Mouse (Mus musculus) left cerebral cortex, adult 8-10 months (tissue): Measurements from ENCODE around the gene Mpl. TPM values are rescaled to one million over a fixed set of nuclear protein-coding genes. Genes with fewer than 3 reads are reported as not detected.

Source experiments
- DNase-seq, 2 experiments: peaks; one replicate each; pipeline ENCODE4 v3.0.0; 2022; ENCODE audit warnings: low spot score in 2 of 2
- total RNA-seq, 4 experiments: library from RNA; stranded (reverse); gene quantifications; 2 replicates each; pipeline ENCODE4 v1.2.4; 2022

The Mpl gene
- under 1 TPM; 0.40 to 0.82 (median 0.59) TPM for total RNA-seq

DNA sequence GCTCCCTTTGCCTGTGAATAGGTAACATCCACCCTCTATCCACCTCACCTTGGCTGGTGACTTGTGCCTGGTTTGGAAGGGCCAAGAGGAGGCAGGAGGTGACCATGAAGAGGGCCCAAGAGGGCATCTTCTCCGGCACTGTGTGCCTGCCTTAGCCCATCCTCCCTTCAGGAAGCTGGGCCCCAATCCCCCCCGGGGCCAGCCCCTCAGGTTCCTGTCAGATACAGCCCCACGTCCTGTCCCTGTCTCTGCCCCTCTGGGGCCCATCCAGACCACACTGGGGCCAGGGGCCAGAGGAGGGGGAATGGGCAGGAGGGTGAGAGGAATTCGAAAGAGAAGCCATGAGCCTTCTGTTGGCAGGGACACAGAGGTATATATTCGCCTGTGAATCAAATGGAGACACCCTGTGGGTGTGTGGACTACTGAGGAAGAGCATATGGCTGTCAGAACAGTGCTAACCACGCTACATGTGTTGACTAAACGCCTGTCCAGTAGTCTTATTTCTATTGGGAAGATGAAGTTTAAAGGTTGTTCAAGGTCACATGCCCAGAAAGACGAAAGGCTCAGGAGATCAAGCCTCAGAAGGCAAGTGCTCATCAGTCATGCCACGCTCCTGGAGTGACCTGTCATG, at the start of gene Mpl:
TSS of gene Mpl (minus strand) at position 169 of the 631 bp plus-strand sequence.
- DNase-seq: peak in 1 of 2 experiments; percentile 44

DNA sequence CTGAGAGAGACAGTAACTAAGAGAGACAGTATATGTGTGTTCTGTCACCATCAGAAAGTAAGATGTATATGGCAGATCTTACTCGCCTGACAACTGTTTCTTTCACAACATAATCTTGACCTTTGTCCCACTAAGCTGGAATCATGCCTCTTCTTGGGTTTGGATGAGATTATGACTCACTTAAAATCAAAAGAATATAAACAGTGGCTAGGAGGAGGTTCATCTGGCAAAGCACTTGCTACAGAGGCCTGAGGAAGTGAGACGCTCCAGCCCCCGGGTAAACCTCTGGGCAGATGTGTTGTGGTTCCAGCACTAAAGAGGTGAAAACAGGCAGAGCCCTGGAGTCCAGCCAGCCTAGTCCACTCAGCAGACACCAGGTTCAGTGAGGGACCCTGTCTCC, 48.2 kb upstream of the Mpl start:
- no peak for DNase-seq

DNA sequence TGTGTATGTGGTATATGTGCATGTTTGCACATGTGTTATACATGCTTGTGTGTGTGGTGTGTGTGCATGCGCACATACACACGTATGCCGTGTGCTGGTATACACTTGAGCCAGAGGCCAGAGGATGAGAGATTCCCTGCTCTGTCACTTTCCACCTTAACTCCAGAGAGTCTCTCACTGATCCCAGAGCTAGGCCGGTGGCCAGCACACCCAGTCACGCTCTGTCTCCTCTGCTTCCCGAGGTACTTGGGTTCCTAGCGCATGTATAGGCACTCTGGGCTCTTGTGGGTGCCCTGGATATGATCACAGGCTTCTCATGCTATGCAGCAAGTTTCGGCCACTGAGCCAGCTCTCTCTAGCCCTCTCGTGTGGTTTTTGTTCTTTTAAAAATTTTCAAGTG, 43.5 kb upstream of the Mpl start:
- no peak for DNase-seq

DNA sequence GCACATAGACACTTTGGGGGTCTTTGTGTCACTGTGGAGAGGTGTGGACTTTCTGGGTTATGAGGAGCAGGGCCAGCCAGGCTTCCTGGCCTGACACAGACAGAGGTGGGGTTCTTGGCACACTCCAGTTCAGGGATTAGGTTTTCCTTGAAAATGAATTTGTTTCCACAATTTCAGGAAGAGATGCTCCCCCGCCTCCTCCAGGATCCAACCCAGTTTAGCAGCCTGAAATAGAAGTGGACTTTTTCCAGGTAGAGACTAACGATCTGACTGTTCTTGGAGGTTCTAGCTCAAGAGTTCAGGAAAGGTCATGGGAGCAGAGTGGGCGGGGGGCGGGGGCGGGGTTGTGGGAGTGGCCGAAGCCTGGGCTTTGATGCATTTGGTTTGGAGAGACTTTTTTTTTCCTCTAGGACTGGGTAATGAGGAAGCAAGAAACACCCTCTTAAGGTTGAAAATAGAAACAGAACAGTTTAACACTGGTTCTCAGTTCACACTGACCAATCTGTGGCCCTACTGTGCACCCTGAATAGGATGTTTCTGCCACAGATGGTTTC, 42.9 kb upstream of the Mpl start:
- DNase-seq: no peak

DNA sequence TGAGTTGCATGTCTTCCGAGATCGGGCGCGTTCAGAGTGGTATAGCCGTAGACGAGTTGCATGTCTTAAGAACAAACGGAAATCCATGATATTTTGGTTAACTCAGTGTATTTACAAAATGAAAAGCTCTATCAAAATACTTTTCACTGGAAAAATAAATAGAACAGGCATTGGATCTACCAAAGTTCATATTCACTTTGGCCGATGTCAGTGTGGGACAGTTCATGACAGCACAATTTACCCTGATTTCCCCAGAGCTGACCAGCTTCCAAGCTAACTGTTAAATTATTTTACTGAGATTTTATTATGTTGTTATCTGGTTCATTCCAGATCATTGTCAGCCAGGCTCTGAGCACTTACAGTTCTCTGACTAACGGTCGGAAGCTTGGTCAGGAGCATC, 33.1 kb upstream of the Mpl start:
- DNase-seq: no peak

DNA sequence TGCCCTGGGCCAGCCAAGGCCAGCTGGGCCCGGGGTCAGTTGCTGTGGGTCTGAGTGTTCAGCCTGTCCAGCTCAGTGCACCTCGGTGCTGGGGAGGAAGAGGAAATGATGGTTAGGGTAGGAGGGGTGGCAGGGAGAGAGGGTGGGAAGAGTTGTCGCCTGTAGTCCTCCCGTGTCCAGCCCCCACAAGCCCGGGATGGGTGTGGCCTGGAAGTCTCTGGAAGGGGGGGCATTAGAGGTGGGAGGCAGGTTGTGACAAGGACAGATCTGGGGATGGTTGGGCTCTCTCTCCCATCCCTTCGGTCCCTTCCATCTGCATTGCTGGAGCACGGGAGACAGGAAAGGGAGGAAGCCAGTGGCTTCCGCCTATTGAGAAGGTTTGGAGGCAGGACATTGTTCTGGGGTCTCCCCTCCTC, 32.4 kb upstream of the Mpl start, which contains the start of gene Tie1:
TSS of gene Tie1 (minus strand) at position 345 of the 416 bp plus-strand sequence.
- DNase-seq: no peak

DNA sequence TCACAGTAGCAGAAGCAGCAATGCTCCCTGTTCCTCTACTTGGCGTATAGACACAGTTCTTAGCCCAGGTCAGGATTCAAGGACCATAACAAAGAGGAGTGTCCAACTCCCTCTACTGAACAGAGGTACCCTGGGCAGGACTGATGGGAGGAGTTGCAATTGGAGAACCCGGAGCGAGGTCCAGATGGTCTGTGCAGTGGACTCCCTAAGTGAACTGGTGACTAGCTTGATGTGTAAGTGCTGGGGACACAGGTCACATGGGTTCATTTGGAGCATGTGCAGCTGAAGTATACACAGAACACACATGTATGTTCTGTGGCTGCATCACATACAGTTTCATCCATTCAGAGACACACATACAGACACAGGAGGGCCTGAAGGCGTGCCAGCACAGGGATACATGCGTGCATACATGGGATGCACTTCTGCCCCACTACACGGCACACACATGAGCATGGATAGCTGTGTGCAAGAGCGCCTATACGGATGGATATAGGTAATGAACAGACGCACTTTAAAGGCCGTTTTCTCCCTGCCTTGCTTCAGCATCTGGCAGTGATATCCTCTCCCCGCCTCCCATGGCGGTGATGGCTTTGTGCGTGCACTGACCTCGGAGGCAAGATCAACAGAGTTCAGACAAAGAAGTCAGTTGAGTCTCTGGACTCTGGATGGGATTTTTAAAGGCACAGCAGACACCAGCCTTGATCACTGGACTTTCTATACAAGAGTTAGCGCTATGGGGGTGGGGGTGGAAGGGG, 19.6 kb upstream of the Mpl start:
- no peak for DNase-seq

DNA sequence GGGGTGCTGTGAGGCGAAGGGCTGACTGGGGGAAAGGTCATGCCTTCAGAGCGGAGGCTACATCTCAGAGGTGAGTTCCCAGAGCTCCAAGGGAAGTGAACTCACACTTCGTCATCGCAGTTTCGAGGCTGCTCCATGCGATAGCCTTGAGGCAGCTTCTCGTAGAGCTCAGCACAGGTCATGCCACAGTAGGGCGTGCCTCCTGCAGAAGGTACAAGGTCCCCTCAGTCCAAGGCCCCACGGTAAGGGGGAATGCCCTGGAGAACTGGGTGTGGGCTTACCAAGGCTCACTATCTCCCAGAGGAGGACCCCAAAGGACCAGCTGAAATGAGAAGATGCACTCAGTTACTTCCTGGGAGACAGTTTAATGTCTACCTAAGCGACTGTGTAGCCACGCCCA, 15.4 kb upstream of the Mpl start:
- DNase-seq: no peak

DNA sequence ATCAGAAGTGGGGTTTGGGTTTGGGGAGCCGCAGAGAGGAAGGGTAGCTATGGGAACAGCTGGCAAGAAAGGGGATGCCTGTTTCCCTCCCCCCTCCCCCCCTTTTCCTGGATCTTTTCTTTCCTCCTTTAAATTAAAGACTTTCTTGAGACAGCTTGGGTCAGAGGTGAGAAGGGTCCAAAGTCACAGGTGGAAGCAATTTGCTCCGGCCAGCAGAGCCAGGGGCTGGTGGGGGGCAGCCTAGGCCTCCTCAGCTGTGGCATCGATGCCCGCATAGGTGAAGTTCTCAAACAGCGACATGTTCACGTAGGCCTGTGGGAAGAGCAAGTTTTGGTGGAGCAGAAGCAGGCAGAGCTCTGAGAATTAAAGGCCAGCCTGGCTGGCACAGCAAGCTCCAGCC, 14.0 kb upstream of the Mpl start:
- no peak for DNase-seq

DNA sequence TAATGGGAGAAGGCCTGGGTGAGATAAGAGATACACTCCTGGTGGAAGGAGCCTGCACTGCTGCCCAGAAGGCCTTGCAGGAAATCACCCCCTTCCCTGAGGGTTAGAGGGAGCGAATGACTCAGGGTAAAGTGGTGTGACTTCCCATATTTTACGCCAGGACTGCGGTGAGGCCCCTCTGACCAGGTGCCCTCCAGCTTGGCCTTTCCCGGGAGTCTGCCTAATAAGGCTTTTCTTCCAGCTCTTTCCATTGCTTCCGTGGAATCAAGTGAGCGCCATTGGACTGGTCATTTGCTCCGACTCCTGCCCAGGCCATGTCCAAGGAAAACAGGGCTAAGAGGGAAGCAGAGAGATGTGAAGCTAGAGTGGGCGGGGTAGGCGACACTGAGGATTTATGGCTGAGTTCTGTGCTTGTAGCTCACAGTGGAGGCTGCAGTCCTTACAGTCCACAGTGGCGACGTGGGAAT, 8.4 kb upstream of the Mpl start:
- DNase-seq: no peak

DNA sequence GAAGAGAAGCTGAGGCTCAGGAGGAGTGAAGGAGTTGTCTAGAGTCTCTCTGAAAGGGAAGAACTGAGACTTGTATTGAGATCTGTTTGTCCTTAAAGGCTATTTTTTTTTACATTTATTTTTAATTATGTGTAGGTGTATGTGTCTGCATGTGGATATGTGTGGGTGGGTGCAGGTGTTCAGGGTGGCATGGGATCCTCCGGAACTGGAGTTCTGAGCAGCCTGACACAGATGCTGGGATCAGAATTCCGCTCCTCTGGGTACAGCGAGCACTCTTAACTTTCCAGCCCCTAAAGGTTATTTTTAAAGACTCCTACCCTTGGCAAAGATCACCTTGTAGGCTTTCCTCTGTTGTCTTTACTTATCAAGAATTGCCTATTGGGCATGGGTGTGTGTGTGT, 7.6 kb upstream of the Mpl start:
- peak in 1 of 2 experiments; percentile 38 for DNase-seq

DNA sequence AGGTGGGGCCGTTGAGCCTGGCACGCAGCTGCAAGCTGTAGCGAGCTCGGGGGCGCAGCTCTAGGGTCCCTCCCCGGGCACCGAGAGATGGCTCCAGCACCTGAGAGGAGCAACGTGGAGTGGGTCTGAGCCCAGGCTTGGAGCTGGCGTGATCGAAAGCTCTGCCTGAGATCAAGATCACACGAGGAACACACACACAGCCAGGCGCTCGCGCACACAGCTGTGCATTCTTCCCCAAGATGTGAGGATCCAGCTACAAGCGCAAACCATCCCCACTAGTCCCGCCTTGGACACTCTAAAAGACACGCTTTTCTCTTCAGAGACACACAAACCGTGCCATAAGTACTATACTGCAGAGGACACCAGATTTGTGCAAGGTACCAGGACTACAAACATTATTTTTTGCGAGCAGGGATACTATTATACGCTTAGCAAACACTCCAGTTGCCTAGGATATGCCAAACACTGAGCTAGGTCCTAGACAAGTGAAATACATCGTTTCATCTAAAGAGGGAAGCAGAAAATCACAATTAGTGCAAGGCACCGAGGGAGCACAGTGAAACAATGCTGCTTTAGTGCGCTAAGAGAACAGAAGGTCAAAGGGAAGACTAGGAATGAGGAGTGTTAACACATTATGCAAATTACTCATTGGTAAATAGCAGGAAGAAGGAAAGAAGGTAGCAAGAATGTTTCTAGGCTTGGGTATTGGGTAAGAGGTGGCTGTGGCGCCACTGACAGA, 10.7 kb downstream of the Mpl start:
- DNase-seq: no peak

DNA sequence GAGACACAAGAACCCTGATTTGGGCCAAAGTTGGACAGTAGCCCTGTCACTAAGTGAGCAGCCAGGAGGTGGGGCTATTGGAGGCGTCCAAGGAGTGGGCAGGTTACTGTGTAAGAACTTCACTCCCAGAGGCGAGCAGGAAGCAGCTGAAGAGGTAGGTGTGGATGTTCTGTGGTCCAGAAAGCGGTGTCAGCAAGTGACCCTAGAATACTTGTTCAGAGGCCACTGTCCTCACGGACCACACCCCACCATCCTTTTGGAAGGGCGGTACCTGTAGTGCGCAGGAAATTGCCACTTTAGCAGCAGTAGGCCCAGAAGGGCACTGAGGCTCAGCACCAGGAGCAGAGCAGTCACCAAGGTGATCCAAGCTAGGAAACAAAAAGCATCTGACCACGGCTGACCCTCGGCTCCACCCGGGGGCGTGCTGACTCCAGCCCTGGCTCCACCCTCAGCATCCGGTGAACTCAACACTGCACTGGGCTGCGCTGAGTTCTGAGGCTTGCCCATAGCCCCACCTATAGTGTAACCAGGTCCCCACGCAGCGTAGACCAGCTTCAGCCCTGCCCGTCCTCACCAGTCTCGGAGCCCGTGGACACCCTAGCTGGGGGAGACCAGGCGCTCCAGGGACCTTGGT, 11.4 kb downstream of the Mpl start:
- DNase-seq: no peak

DNA sequence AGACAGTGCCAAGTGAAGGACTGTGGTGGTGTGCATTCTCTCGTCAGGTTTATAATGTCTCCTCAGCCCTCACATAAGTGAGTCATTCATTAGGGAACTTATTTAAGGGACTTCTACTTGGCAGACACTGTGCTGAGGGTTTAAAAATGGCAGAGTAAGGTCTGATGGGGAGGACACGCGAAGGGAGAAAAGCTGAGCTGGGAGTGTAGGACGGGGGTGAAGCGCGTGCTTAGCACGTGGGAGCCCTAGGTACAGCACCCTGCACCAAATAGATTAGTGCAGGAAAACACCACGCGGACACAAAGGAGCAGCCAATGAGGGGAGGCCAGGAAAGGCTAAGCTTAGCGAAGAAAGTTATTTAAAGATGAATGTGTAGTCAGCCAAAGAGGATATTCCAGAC, 12.2 kb downstream of the Mpl start:
- no peak for DNase-seq

DNA sequence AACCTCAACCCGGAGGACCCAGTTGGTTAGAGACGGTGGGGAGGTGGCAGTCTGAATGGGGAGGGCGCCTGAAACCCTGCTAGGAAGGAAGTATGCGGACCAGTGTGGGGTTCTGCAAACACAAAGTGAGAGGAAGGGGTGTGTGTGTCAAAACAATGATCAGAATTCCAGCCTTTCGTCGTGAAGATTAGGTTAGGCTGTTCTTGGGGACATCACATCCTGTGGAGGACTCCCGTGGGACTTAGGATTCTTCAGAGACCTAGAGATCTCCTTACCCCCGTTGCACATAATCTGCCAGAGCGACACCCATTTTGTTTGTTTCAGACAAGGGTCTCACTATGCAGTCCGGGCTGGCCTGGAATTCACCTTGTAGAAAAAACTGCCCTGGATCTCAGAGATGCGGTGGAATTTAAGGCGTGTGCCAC, 19.5 kb downstream of the Mpl start:
- no peak for DNase-seq

DNA sequence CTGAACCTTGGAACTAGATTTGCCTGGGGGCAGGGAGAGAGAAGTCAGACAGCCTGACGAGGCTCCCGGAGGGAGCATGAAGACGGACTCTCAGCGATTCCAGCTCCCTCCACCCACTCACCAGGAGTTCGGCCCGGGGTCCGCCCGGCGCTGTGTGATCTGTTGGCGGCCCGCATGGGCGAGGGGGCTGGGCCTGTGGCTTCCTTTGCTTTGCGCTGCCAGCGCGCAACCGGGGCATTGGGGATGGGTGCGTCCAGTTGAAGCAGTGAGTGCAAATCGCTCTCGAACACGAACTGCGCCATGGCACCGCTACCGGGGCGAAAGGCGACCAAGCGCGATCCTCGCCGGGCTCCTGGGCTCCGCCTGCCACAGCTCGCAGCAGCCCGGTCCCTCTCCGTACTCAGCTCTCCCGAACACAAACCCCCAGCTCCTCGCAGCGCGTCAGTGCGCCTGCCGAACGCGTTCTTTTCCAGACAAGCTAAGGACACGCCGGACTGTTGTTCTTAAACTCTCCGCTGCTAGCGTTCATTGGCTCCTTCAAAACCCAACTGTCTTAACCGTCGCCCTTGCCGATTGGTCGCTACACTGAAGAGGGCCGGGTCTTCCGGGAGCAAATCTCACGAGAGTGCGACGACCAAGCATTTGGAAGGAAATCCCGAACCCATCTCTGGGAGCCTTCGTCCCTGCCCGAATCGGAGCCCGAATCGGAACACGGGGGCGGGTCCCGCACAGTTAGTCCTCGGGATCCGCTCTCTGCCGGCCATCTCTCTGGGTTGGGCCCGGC, 20.3 kb downstream of the Mpl start, which contains the start of gene Cdc20:
TSS of gene Cdc20 (minus strand) at position 533 of the 784 bp plus-strand sequence.
- DNase-seq: peak; percentile 72 to 92

DNA sequence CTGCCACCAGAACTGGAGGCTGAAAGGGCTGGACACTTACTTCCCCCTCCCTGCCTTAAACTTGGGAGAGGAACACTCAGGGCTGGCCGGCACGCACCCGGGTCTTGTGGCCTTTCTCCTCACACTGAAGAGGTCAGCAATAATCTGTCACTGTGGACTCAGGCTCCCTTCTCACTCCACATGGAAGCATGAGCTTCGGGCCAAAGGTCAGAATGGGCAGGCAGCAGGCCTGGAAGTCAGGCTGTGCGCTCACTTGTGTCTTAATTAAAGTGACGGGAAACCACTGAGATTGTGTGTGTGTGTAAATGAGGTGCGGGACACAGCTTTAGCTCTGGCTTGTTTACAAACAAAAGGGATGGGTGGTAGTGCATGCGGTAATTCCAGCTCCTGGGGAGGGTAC, 25.0 kb downstream of the Mpl start:
- no peak for DNase-seq

DNA sequence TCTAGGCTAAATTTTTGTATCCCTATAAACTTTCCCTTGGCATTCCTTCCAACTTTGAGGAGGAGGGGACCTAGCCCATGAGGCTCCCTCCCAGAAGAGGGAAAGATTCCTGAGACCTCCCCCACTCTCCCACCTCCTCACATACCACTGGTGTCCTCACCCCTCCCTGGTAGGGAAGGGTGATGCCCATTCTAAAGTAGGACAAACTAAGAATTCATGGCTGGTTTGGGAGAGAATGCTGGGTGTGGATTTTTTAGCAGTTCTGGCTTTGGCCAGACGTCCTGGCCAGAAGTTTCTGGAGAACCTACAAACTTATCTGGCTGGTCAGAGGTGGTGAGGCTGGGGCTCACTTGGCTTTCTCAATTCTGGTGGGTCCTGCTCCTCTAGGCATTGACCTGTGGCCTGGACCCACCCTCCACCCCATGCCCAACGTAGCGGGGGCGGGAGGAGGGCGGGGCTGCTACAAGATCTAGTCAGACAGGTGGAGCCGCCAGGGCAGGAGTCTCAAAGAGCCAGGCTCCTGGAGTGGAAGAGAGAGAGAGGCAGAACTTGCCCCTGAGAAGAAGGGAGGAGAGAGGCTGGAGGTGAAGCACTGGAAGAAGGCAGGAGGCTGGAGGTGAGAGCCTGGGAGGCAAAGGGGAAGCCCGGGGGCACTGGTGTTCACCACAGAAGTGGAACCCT, 28.0 kb downstream of the Mpl start:
- DNase-seq: no peak

DNA sequence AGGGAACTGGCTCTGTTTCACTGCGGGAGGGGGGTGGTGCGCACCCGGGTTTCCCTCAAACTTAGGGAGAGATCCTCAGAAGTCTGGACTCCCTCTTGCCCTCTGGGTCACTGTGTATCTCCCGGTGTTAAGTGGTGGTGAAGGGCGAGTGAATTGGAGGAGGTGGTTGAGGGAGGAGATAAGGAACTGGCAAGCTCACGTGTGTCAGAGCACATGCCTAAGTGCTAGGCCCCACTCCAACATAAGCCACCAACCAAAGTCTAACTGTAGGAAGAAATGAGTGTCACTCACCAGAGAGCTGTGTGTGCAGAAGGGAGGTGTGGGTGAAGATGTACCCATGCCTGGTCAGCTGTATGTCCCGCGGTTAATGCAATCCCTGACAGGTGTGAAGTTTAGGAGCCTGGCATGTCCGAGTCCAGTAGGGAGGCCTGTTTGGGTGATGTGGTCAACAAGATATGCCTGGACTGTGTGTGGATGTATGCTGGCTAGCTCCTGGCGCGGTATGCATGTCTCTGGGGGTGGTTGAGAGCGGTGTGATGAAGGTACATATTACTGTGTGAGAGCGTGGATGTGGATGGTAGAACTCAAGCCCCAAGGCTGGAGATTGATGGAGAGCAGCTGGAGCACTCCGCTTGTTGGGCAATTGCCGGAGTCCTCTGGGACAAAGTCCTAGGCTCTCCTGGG, 28.6 kb downstream of the Mpl start:
- no peak for DNase-seq
